Mouse (Mus musculus) Patski (cell line): ENCODE results near the gene Fam189a2. TPM values are rescaled to one million over a fixed set of nuclear protein-coding genes. Genes with fewer than 3 reads are reported as not detected.

Source experiments
- ATAC-seq: fragments of 100-300 bp; one replicate; pipeline ENCODE4 v1.8.0; 2021
- CTCF ChIA-PET: fragments of 350-600 bp; sonication (Branson Sonifier 250); formaldehyde crosslinking; loops from one replicate; lab custom pipeline; 2022; ENCODE audit warnings: inconsistent platforms; lab: Charles Lee
- POLR2A ChIA-PET: fragments of 350-600 bp; sonication (Branson Sonifier 250); formaldehyde crosslinking; loops from one replicate; lab custom pipeline; 2022; ENCODE audit warnings: antibody characterized with exemption, inconsistent platforms; lab: Charles Lee
- DNase-seq: peaks from one replicate; pipeline ENCODE4 v3.0.0-alpha.2; 2011; ENCODE audit warnings: low read depth, low spot score
- H3K27me3 ChIP-seq: fragments of 371-371 bp; one replicate; pipeline ENCODE4 v1.5.1; 2021
- CTCF ChIP-seq: fragments of 100-300 bp; IDR thresholded peaks from one replicate; pipeline ENCODE4 v1.5.1; 2021
- in situ Hi-C: fragments of 300-500 bp; cut with MboI; formaldehyde crosslinking; loops from 3 replicates; pipeline ENCODE4 v1.11.1; 2018; ENCODE audit warnings: low pct_unique_long_range_greater_than_20kb, mixed read lengths
- polyA plus RNA-seq: library from polyadenylated mRNA; unstranded; gene quantifications from one replicate; pipeline ENCODE4 v1.2.3, GENCODE M21; 2021

Gene Fam189a2
- polyA plus RNA-seq, 1 experiment from 2014 or later = 2.3 TPM

- TF ChIP-seq CTCF = no peak
- ChIA-PET CTCF (no interaction called here), POLR2A (interaction anchor here (0.6 to 0.7 kb wide), 3 partner anchors 47 to 221 kb away, joined by 3 to 4 read pairs (median 3); no protein-coding TSS in a partner anchor)
- peaks cover 4% of the 10 kb centered on the region for H3K27me3 ChIP-seq
- DNase-seq (no peak), ATAC-seq (no peak)
- in situ Hi-C loops = no loop called here
Measured at GRCm38 (mm10) chr19:24017427-24017826, 13.4 kb downstream of the Fam189a2 start.

- DNase-seq (no peak), ATAC-seq (peak; percentile 39)
- no peak for TF ChIP-seq CTCF
- POLR2A ChIA-PET = interaction anchor here (0.6 to 0.7 kb wide), 3 partner anchors 47 to 221 kb away, joined by 3 to 4 read pairs (median 3); no protein-coding TSS in a partner anchor
- H3K27me3 ChIP-seq = peaks cover 4% of the 10 kb centered on the region
- in situ Hi-C loops = no loop called here
- CTCF ChIA-PET = no interaction called here
Measured at GRCm38 (mm10) chr19:24016706-24017386, 14.0 kb downstream of the Fam189a2 start.

- POLR2A ChIA-PET = no interaction called here
- no peak for TF ChIP-seq CTCF
- no peak for ATAC-seq
- no peak for DNase-seq
- peaks cover 12% of the 10 kb centered on the region for H3K27me3 ChIP-seq
- CTCF ChIA-PET = no interaction called here
- in situ Hi-C loops = no loop called here
Measured at GRCm38 (mm10) chr19:24013241-24013640, 17.6 kb downstream of the Fam189a2 start.

- no peak for ATAC-seq
- TF ChIP-seq CTCF = no peak
- POLR2A ChIA-PET = no interaction called here
Measured at GRCm38 (mm10) chr19:24012479-24012878, 18.3 kb downstream of the Fam189a2 start.

GRCm38 (mm10) chr19:24007638-24008360 is 23.0 kb downstream of the Fam189a2 start:
- ChIA-PET POLR2A (no interaction called here), CTCF (interaction anchor here (0.7 to 1.6 kb wide), 3 partner anchors 14 to 88 kb away, joined by 3 to 4 read pairs (median 4); no protein-coding TSS in a partner anchor)
- H3K27me3 ChIP-seq = peaks cover 29% of the 10 kb centered on the region
- ATAC-seq = no peak
- no peak for DNase-seq
- in situ Hi-C loops = no loop called here
- no peak for TF ChIP-seq CTCF

More at GRCm38 (mm10) chr19:24012479-24012878, 18.3 kb downstream of the Fam189a2 start:
- in situ Hi-C loops = no loop called here
- DNase-seq = no peak
- peaks cover 12% of the 10 kb centered on the region for H3K27me3 ChIP-seq
- CTCF ChIA-PET = no interaction called here

GRCm38 (mm10) chr19:24007002-24007637 is 23.7 kb downstream of the Fam189a2 start:
- in situ Hi-C loops = no loop called here
- no peak for DNase-seq
- POLR2A ChIA-PET = no interaction called here
- CTCF ChIA-PET = interaction anchor here (0.7 to 1.6 kb wide), 3 partner anchors 13 to 88 kb away, joined by 3 to 4 read pairs (median 4); no protein-coding TSS in a partner anchor
- peaks cover 29% of the 10 kb centered on the region for H3K27me3 ChIP-seq
- TF ChIP-seq CTCF = no peak
- ATAC-seq = no peak

- ChIA-PET POLR2A (no interaction called here), CTCF (interaction anchor here (1.1 to 1.9 kb wide), 2 partner anchors 8 to 20 kb away, joined by 3 to 6 read pairs; no protein-coding TSS in a partner anchor)
- DNase-seq (no peak), ATAC-seq (no peak)
- no peaks in the 10 kb centered on the region for H3K27me3 ChIP-seq
- no peak for TF ChIP-seq CTCF
- in situ Hi-C loops = no loop called here
Measured at GRCm38 (mm10) chr19:23995766-23996399, 34.9 kb downstream of the Fam189a2 start.

- CTCF ChIA-PET = interaction anchor here (1.0 to 1.8 kb wide), 4 partner anchors 8 to 32 kb away, joined by 3 to 6 read pairs (median 4); no protein-coding TSS in a partner anchor
- POLR2A ChIA-PET = interaction anchor here (0.5 kb wide), 1 partner anchor 237 kb away, joined by 3 read pairs; no protein-coding TSS in a partner anchor
- TF ChIP-seq CTCF = no peak
- no peaks in the 10 kb centered on the region for H3K27me3 ChIP-seq
- no peak for DNase-seq
- in situ Hi-C loops = no loop called here
- no peak for ATAC-seq
Measured at GRCm38 (mm10) chr19:23988166-23988565, 42.7 kb downstream of the Fam189a2 start.

GRCm38 (mm10) chr19:23987291-23987690 is 43.5 kb downstream of the Fam189a2 start:
- ChIA-PET CTCF (interaction anchor here (1.0 to 1.8 kb wide), 6 partner anchors 9 to 31 kb away, joined by 3 to 6 read pairs (median 4); no protein-coding TSS in a partner anchor), POLR2A (interaction anchor here (0.7 kb wide), 2 partner anchors 91 to 98 kb away, joined by 9 to 10 read pairs; no protein-coding TSS in a partner anchor)
- ATAC-seq (peak; percentile 100), DNase-seq (peak; percentile 91)
- in situ Hi-C loops = no loop called here
- H3K27me3 ChIP-seq = no peaks in the 10 kb centered on the region
- TF ChIP-seq CTCF = peak; percentile 41

- no peak for DNase-seq
Measured at GRCm38 (mm10) chr19:23984186-23984585, 46.6 kb downstream of the Fam189a2 start.

More at GRCm38 (mm10) chr19:23984186-23984585, 46.6 kb downstream of the Fam189a2 start:
- ATAC-seq = no peak
- ChIA-PET CTCF (interaction anchor here (0.9 to 2.3 kb wide), 4 partner anchors 9 to 16 kb away, joined by 3 to 8 read pairs (median 3); no protein-coding TSS in a partner anchor), POLR2A (no interaction called here)
- TF ChIP-seq CTCF = no peak
- in situ Hi-C loops = no loop called here
- H3K27me3 ChIP-seq = no peaks in the 10 kb centered on the region
